Mouse (Mus musculus): ENCODE measurements around the gene Rad9a. TPM values are rescaled to one million over a fixed set of nuclear protein-coding genes. Genes with fewer than 3 reads are reported as not detected.
A peak's percentile ranks its signal among the peaks of the same experiment; 100 is the strongest.

The Rad9a gene
- polyA plus RNA-seq, 1 experiment from 2014 or later: 14.3 TPM

DNA sequence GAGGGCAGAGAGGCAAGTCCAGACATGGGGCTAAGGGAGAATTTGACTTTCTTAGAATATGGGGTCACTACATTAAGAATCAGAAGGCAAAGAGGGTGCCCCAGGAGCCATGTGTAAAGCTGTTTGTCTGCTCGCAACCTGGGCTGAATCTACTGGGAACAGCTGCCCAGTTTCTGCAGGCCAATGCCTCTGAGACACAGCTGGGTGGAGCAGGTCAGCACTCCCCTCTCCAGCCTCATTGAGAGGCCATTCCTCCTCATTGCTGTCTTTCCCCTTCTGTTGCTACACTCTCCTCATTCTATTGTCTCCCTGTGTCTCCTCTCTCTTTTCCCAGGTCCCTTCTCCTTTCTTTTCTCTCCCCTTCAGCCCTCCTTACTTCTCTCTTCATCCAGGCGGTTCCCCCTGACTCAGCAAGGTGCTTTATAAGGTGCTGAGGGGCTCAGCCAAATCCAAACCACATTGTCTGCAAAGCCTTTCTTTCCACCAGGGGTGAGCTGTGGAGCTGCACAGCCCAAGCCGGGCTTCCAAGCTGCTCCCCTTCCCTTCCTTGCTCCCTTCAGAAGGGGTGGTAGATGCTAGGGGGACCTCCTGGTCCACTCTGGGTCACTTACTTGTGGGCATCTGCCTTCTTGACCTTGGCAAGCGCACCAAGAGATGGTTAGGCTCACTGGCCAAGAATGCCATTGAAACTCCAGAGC is 10.6 kb upstream of the Rad9a start:
- no peak for ATAC-seq
- TF ChIP-seq CTCF (IDR thresholded peaks at IDR 0.05): no peak
- TF ChIP-seq EP300 (IDR thresholded peaks at IDR 0.05): no peak
- Histone ChIP-seq H3K4me1 (ENCODE audit: insufficient read depth, low read depth, low read length) (peaks cover 17% of the 10 kb centered on the region), H3K36me3 (ENCODE audit: insufficient read depth, low read length) (no peaks in the 10 kb centered on the region), H3K9me3 (ENCODE audit: low read length) (no peaks in the 10 kb centered on the region), H3K27ac (ENCODE audit: low read length) (no peak overlapping the region), H3K9ac (replicated peaks; ENCODE audit: low read depth) (no peak overlapping the region), H3K27me3 (replicated peaks; ENCODE audit: insufficient read depth, low read length) (no peaks in the 10 kb centered on the region), H3K4me3 (ENCODE audit: low read depth, low read length) (no peak overlapping the region), H3K4me2 (replicated peaks; ENCODE audit: low read depth, low read length) (no peak overlapping the region)
- no peak for DNase-seq (ENCODE audit: low spot score)
- WGBS: 70% methylated on average over 4 of the region's 4 CpGs

DNA sequence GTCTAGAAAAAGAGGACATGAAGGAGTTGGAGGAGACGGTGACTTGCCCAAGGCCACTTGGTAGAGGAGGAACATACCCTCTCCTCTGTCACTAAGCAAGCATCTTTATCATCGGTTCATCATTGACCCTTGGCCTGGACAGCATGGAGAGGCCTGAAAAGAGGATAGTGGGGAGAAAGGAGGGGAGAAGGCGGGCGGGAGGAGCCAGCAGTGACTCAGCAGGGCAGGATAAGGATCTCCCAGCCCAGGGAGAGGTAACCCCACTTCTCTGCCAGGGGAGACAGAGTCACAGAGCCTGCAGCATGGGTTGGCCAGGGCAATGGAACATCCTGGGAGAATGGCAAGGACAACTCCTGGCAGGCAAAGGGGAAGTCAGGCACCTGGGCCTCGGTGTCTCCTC is 7.1 kb upstream of the Rad9a start:
- Histone ChIP-seq H3K36me3 (ENCODE audit: insufficient read depth, low read length) (no peaks in the 10 kb centered on the region), H3K27ac (ENCODE audit: low read length) (no peak overlapping the region), H3K9me3 (ENCODE audit: low read length) (no peaks in the 10 kb centered on the region), H3K9ac (replicated peaks; ENCODE audit: low read depth) (no peak overlapping the region), H3K4me1 (ENCODE audit: insufficient read depth, low read depth, low read length) (peaks cover 7% of the 10 kb centered on the region), H3K4me2 (replicated peaks; ENCODE audit: low read depth, low read length) (no peak overlapping the region), H3K27me3 (replicated peaks; ENCODE audit: insufficient read depth, low read length) (no peaks in the 10 kb centered on the region), H3K4me3 (ENCODE audit: low read depth, low read length) (no peak overlapping the region)
- WGBS: 54% methylated on average over 5 of the region's 5 CpGs
- DNase-seq (ENCODE audit: low spot score) (no peak), ATAC-seq (no peak)
- TF ChIP-seq CTCF (IDR thresholded peaks at IDR 0.05) (no peak), EP300 (IDR thresholded peaks at IDR 0.05) (no peak)

DNA sequence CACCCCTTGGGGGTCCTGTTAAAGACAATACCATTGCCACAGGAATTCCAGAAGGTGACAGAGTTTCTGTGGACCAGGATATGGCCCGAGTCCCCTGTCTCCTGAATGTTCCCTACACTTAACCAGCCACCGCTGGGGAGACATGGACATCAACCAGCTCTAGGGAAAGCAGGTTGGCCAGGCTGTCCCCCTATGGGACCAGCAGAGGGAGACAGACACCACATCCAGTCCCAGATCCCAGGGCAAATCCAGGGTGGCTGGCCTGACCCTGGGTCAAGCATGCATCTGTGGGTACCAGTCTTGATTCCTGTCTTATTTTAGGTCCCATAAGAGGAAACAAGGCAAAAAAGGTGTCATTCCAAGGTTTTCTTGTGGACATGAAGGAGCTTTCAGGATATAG is 5.5 kb upstream of the Rad9a start:
- Histone ChIP-seq H3K27ac (ENCODE audit: low read length) (no peak overlapping the region), H3K4me3 (ENCODE audit: low read depth, low read length) (no peak overlapping the region), H3K27me3 (replicated peaks; ENCODE audit: insufficient read depth, low read length) (no peaks in the 10 kb centered on the region), H3K4me2 (replicated peaks; ENCODE audit: low read depth, low read length) (no peak overlapping the region), H3K4me1 (ENCODE audit: insufficient read depth, low read depth, low read length) (no peaks in the 10 kb centered on the region; the same call in 1 of the 2 replicates), H3K36me3 (ENCODE audit: insufficient read depth, low read length) (no peaks in the 10 kb centered on the region), H3K9ac (replicated peaks; ENCODE audit: low read depth) (no peak overlapping the region), H3K9me3 (ENCODE audit: low read length) (no peaks in the 10 kb centered on the region)
- TF ChIP-seq CTCF (IDR thresholded peaks at IDR 0.05) (peak; percentile 100), EP300 (IDR thresholded peaks at IDR 0.05) (no peak)
- peak; percentile 87 for DNase-seq (ENCODE audit: low spot score)
- 0% methylated on average over 2 of the region's 2 CpGs for WGBS
- ATAC-seq: peak; percentile 75

DNA sequence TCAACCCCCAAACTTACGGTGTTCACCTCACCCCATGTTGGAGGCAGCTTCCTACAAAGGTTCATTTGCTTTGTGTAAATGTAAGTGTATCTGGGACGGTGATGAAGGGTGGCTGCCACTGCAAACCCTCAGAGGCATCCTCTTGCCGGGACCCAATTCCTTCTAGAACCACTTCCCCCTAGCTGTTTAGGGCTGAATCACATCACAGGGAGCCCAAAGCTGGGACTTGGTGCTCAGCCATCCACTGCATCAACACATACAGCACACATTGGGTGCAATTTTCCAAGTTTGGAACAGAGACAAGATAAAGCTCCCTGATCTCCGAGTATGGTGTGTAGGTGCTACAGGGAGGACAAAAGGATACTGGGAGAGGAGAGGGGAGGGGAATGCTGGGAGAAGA is 3.4 kb upstream of the Rad9a start:
- H3K4me1 ChIP-seq (ENCODE audit: insufficient read depth, low read depth, low read length): no peaks in the 10 kb centered on the region; the same call in 1 of the 2 replicates

DNA sequence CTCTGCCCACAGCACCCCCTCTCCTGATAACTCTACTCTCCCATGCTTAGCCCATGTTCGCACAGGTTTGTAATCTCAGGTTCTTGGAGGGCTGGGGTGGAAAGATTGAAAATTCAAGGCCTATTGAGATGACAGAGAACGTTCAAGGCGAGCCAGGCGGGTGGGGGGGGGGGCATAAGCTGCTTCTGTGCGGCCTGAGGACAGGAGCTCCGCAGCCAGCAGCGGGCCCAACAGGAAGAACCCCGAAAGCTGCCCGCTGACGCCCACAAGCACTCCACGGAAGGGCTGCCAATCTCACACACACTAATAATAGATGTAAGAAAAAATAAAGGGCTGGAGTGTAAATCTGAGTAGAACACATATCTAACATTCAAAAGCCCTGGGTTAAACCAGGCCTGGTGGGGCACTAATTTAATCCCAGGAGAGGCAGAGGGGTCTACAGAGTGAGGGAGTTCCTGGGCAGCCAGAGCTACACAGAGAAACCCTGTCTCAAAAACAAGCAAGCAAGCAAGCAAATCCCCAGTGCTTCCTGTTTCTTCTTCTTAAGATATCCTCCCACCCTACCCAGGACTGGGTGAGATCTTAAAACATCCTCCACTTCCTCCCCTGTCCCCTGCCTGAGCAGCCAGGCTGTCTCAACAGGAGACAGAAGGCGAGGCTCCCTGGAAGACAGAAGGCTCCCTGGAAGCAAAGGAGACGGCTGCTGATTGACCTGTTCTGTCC is 2.3 kb upstream of the Rad9a start:
- peak; percentile 38 for ATAC-seq
- Histone ChIP-seq H3K4me2 (replicated peaks; ENCODE audit: low read depth, low read length) (no peak overlapping the region), H3K4me3 (ENCODE audit: low read depth, low read length) (no peak overlapping the region), H3K4me1 (ENCODE audit: insufficient read depth, low read depth, low read length) (no peaks in the 10 kb centered on the region; the same call in 1 of the 2 replicates), H3K9ac (replicated peaks; ENCODE audit: low read depth) (no peak overlapping the region), H3K9me3 (ENCODE audit: low read length) (no peaks in the 10 kb centered on the region), H3K27me3 (replicated peaks; ENCODE audit: insufficient read depth, low read length) (no peaks in the 10 kb centered on the region), H3K27ac (ENCODE audit: low read length) (peak overlapping the region; percentile 69), H3K36me3 (ENCODE audit: insufficient read depth, low read length) (no peaks in the 10 kb centered on the region)
- peak; percentile 51 for DNase-seq (ENCODE audit: low spot score)
- TF ChIP-seq EP300 (IDR thresholded peaks at IDR 0.05) (peak; percentile 49), CTCF (IDR thresholded peaks at IDR 0.05) (no peak)
- 51% methylated on average over 13 of the region's 13 CpGs for WGBS

More for the DNA sequence above, 3.4 kb upstream of the Rad9a start:
- no peak overlapping the region for H3K4me3 ChIP-seq (ENCODE audit: low read depth, low read length)
- 62% methylated on average over 3 of the region's 4 CpGs for WGBS
- DNase-seq (ENCODE audit: low spot score) (no peak), ATAC-seq (no peak)
- no peaks in the 10 kb centered on the region for H3K27me3 ChIP-seq (replicated peaks; ENCODE audit: insufficient read depth, low read length)
- H3K27ac ChIP-seq (ENCODE audit: low read length): no peak overlapping the region
- H3K36me3 ChIP-seq (ENCODE audit: insufficient read depth, low read length): no peaks in the 10 kb centered on the region
- no peaks in the 10 kb centered on the region for H3K9me3 ChIP-seq (ENCODE audit: low read length)
- no peak overlapping the region for H3K9ac ChIP-seq (replicated peaks; ENCODE audit: low read depth)
- peak; percentile 37 for TF ChIP-seq CTCF (IDR thresholded peaks at IDR 0.05)
- no peak for TF ChIP-seq EP300 (IDR thresholded peaks at IDR 0.05)
- no peak overlapping the region for H3K4me2 ChIP-seq (replicated peaks; ENCODE audit: low read depth, low read length)

DNA sequence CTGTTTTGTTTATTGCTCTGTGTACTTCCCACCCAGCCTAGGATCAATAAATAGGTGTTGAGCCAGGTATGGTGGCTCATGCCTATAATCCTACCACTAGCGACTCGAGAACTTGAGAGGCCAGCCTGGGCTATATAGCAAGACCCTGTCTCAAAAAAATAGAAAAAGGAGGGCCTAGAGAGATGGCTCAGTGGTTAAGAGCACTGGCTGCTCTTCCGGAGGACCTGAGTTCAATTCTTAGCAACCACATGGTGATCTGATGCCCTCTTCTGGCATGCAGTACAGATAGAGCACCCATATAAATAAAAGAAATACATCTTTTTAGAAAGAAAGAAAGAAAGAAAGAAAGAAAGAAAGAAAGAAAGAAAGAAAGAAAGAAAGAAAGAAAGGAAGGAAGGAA is 1.7 kb upstream of the Rad9a start:
- H3K27ac ChIP-seq (ENCODE audit: low read length): 0 out of 2 replicates have a peak overlapping the region, but pooled peaks have one; percentile 22
- WGBS: 57% methylated on average over 3 of the region's 3 CpGs
- no peaks in the 10 kb centered on the region for H3K9me3 ChIP-seq (ENCODE audit: low read length)
- peak; percentile 28; the same call in 1 of the 2 replicates for TF ChIP-seq CTCF (IDR thresholded peaks at IDR 0.05)
- no peak for TF ChIP-seq EP300 (IDR thresholded peaks at IDR 0.05)
- ATAC-seq (no peak), DNase-seq (ENCODE audit: low spot score) (no peak)
- no peaks in the 10 kb centered on the region; the same call in 1 of the 2 replicates for H3K4me1 ChIP-seq (ENCODE audit: insufficient read depth, low read depth, low read length)
- H3K9ac ChIP-seq (replicated peaks; ENCODE audit: low read depth): no peak overlapping the region
- no peak overlapping the region for H3K4me3 ChIP-seq (ENCODE audit: low read depth, low read length)
- no peaks in the 10 kb centered on the region for H3K36me3 ChIP-seq (ENCODE audit: insufficient read depth, low read length)
- no peaks in the 10 kb centered on the region for H3K27me3 ChIP-seq (replicated peaks; ENCODE audit: insufficient read depth, low read length)
- H3K4me2 ChIP-seq (replicated peaks; ENCODE audit: low read depth, low read length): no peak overlapping the region

Data from lung, postnatal 0 days (tissue).